Mouse (Mus musculus): Measurements from ENCODE around the gene Rer1.

DNA sequence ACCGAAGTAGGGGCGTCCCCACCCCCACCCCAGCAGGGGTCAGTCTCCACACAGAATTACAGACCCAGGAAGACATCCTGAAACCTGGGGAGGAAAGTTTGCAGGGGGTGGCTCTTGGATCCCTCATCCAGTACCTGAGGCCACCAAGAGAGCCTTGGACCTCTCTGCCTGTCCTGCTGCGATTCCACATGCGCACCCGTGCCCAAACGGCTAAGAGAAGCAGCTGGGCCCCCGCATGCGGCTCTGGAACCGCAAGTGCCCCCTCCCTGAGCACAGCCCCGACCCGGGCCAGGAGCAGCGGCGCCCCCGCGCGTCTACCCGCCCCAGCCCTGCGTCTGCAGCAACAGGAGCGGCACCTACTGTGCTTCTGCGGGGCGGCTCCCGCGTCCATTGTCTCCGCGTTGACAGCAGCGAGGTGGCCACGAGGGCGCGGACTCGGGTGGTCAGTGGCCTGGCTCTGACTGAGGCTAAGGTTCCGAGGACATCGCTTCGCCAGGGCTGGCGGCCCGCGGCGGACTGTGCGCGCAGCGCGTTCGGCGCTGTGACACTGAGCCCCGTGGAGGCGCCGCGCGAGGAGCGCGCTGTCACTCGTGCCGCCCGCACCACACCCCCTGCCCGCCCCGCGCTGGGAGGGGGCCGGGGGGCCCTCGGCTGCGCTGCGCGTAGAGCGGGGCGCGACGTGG is 43.4 kb downstream of the Rer1 start:
- TF ChIP-seq HCFC1 (IDR thresholded peaks at IDR 0.05; ENCODE audit: borderline replicate concordance, insufficient read depth, low read length) (no peak), MAFK (IDR thresholded peaks at IDR 0.05; ENCODE audit: insufficient read depth, low read depth, low read length) (no peak)

All from ES-E14 (cell line).